Mouse (Mus musculus) cortical plate, adult 2 months (tissue): ENCODE measurements around the gene Fam227a.

Source experiments
- CTCF ChIP-seq: fragments of 200-500 bp; IDR thresholded peaks from 2 replicates; pipeline ENCODE4 v1.5.1; 2011; ENCODE audit warnings: mild to moderate bottlenecking, control low read depth, low read length; ENCODE audit not compliant: insufficient read depth; ENCODE audit errors: extremely low read depth
- POLR2A ChIP-seq: fragments of 200-500 bp; IDR thresholded peaks from 2 replicates; pipeline ENCODE4 v1.6.1; 2011; ENCODE audit warnings: mild to moderate bottlenecking, low read length, control low read depth; ENCODE audit not compliant: insufficient read depth; ENCODE audit errors: extremely low read depth

DNA sequence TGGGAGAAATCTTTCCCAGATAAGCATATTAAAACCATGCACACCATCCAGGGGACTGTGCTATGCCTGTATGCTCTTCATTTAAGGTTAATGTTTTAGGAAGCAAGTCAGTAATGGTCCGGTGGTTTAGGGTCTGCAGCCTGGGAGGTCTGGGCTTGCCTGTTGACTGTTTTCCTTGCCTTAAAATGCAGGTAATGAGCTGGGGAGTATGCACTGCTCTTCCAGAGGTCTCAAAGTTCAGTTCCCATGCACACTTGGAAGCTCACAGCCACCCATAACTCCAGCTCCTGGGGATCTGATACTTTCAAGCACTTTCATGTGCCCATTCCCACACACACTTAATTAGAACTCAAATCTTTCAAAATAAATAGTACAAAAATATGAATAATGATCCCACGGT is 37.8 kb upstream of the Fam227a start:
- TF ChIP-seq POLR2A (no peak), CTCF (no peak)
